Comparison of ENCODE assay signal across 9 mouse cellular contexts in the genomic region with DNA sequence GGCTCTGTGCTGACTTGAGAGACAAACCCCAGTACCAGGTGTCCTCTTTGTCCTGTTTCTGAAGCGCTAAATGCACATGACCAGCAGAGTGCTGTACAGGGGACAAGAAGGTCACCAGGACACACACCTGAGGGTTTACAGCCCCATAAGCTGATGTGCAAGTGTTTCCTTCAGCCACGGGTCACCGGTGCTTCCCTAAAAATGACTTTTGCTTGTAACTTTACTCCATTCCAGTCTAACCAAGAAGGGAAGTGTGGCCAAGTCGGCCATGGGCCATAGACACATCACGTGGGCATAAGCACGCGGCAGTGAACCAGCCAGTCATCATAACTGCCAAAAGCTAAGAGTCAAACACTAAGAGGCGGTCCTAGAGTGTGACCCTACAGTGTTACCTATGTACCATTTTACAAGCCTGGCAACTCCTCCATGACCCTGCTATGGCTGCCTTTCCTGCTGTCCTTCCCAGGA. TPM values are rescaled to one million over a fixed set of nuclear protein-coding genes. Genes with fewer than 3 reads are reported as not detected.
A peak's percentile ranks its signal among the peaks of the same experiment; 100 is the strongest.
DNase-seq lines count a peak whose midpoint lies in the region; ATAC-seq and TF ChIP-seq lines count a peak whose summit lies in the region.
"Had no signal": no experiment of that assay in that cellular context is flagged by ENCODE, and none has a peak within 500 bp of the region (broad histone marks: within the 10 kb centered on the region; RNA-seq: fewer than 3 reads in every experiment).

No protein-coding gene starts in this region.

- H3K9me3 ChIP-seq in heart, embryonic 11.5 days (replicated peaks; ENCODE audit: control insufficient read depth, low read length): no peaks in the 10 kb centered on the region
- H3K9me3 ChIP-seq in midbrain, embryonic 16.5 days (replicated peaks; ENCODE audit: control insufficient read depth, low read length, poor library complexity, severe bottlenecking): no peaks in the 10 kb centered on the region
- H3K9me3 ChIP-seq in midbrain, postnatal 0 days (ENCODE audit: low read length): no peaks in the 10 kb centered on the region
- H3K9me3 ChIP-seq in heart, embryonic 13.5 days: no peaks in the 10 kb centered on the region

- H3K4me1 ChIP-seq in heart, embryonic 11.5 days (ENCODE audit: control insufficient read depth, insufficient read depth, low read length): peaks cover 15% of the 10 kb centered on the region
- no peaks in the 10 kb centered on the region for H3K4me1 ChIP-seq in midbrain, embryonic 16.5 days (ENCODE audit: control insufficient read depth, insufficient read depth, low read length)
- H3K4me1 ChIP-seq in midbrain, postnatal 0 days (ENCODE audit: insufficient read depth, low read length): no peaks in the 10 kb centered on the region
- peaks cover 35% of the 10 kb centered on the region for H3K4me1 ChIP-seq in heart, embryonic 13.5 days

- H3K27ac ChIP-seq in heart, embryonic 11.5 days (ENCODE audit: low read depth, low read length): no peak overlapping the region
- no peak overlapping the region for H3K27ac ChIP-seq in midbrain, embryonic 16.5 days (ENCODE audit: low read length)
- no peak overlapping the region for H3K27ac ChIP-seq in midbrain, postnatal 0 days (ENCODE audit: low read depth, low read length)
- H3K27ac ChIP-seq in heart, embryonic 13.5 days (replicated peaks): peak overlapping the region; percentile 67

- no peak overlapping the region for H3K4me2 ChIP-seq in heart, embryonic 11.5 days
- no peak overlapping the region for H3K4me2 ChIP-seq in midbrain, embryonic 16.5 days (ENCODE audit: low read length)
- H3K4me2 ChIP-seq in midbrain, postnatal 0 days (ENCODE audit: low read depth, low read length, poor library complexity, severe bottlenecking): no peak overlapping the region
- H3K4me2 ChIP-seq in heart, embryonic 13.5 days: no peak overlapping the region

- no peaks in the 10 kb centered on the region for H3K27me3 ChIP-seq in heart, embryonic 11.5 days (ENCODE audit: control insufficient read depth, insufficient read depth, low read length)
- H3K27me3 ChIP-seq in midbrain, embryonic 16.5 days (ENCODE audit: control insufficient read depth, insufficient read depth, low read depth, low read length): no peaks in the 10 kb centered on the region
- no peaks in the 10 kb centered on the region for H3K27me3 ChIP-seq in midbrain, postnatal 0 days (ENCODE audit: insufficient read depth, low read length)
- no peaks in the 10 kb centered on the region for H3K27me3 ChIP-seq in heart, embryonic 13.5 days (replicated peaks)
- H3K27me3 ChIP-seq: Patski had no signal

- H3K4me3 ChIP-seq in heart, embryonic 11.5 days (ENCODE audit: low read depth, low read length): no peak overlapping the region
- no peak overlapping the region for H3K4me3 ChIP-seq in midbrain, embryonic 16.5 days (ENCODE audit: low read depth, low read length)
- H3K4me3 ChIP-seq in midbrain, postnatal 0 days (ENCODE audit: low read depth, low read length): no peak overlapping the region
- H3K4me3 ChIP-seq in heart, embryonic 13.5 days: no peak overlapping the region

- no peak overlapping the region for H3K9ac ChIP-seq in heart, embryonic 11.5 days (ENCODE audit: low read depth, low read length)
- H3K9ac ChIP-seq in midbrain, embryonic 16.5 days (ENCODE audit: low read depth, low read length): no peak overlapping the region
- H3K9ac ChIP-seq in midbrain, postnatal 0 days (replicated peaks; ENCODE audit: low read length, poor library complexity, severe bottlenecking): no peak overlapping the region
- no peak overlapping the region for H3K9ac ChIP-seq in heart, embryonic 13.5 days

- peaks cover 9% of the 10 kb centered on the region for H3K36me3 ChIP-seq in heart, embryonic 11.5 days (ENCODE audit: control insufficient read depth, insufficient read depth, low read length)
- no peaks in the 10 kb centered on the region for H3K36me3 ChIP-seq in midbrain, embryonic 16.5 days (ENCODE audit: control insufficient read depth, insufficient read depth, low read length)
- H3K36me3 ChIP-seq in midbrain, postnatal 0 days (ENCODE audit: insufficient read depth, low read length): no peaks in the 10 kb centered on the region
- peaks cover 75% of the 10 kb centered on the region for H3K36me3 ChIP-seq in heart, embryonic 13.5 days

- TF ChIP-seq CTCF in midbrain, postnatal 0 days (IDR thresholded peaks at IDR 0.05): no peak

- 89% methylated on average over 8 of the region's 8 CpGs for WGBS in heart, embryonic 11.5 days (ENCODE audit: insufficient replicate concordance)
- 91% methylated on average over 8 of the region's 8 CpGs for WGBS in midbrain, embryonic 16.5 days
- 94% methylated on average over 8 of the region's 8 CpGs for WGBS in midbrain, postnatal 0 days
- WGBS in heart, embryonic 13.5 days: 84% methylated on average over 8 of the region's 8 CpGs

- DNase-seq in heart, adult 9 months (ENCODE audit: low spot score in 2 of 2): peak; percentile 32 to 48
- no peak for DNase-seq in midbrain, postnatal 0 days (ENCODE audit: low spot score)
- peak; percentile 70 to 72 for DNase-seq in kidney, postnatal 36 days
- DNase-seq in right cerebral cortex, adult 2 months (ENCODE audit: low spot score in 2 of 2): no peak
- no peak for DNase-seq in cerebellum, postnatal 4 days (ENCODE audit: low spot score in 2 of 2)

- no peak for ATAC-seq in heart, embryonic 11.5 days (replicated peaks; ENCODE audit: insufficient number of reproducible peaks, low FRiP score, low TSS enrichment)
- 0 out of 2 replicates have a peak, but pooled peaks have one; percentile 12 for ATAC-seq in midbrain, embryonic 16.5 days
- no peak for ATAC-seq in midbrain, postnatal 0 days (ENCODE audit: low FRiP score)
- no peak for ATAC-seq in heart, embryonic 13.5 days (ENCODE audit: extremely low read depth, insufficient number of reproducible peaks, low FRiP score, low TSS enrichment)

RNA-seq across cellular contexts. Expression of a gene that starts 25.3 kb away (rescaled TPM):
- polyA plus RNA-seq in heart, embryonic 11.5 days (2014; fragmentation: Nextera tagmentation; extraction: Ambion mirVana): 142 and 174 TPM in 2 replicates
- polyA plus RNA-seq in midbrain, embryonic 16.5 days (2015; fragmentation: Nextera tagmentation; extraction: Ambion mirVana): 19.1 and 19.7 TPM in 2 replicates
- total RNA-seq in midbrain, postnatal 0 days (2014; rRNA removed): 18.9 and 21.5 TPM in 2 replicates
- polyA plus RNA-seq in midbrain, postnatal 0 days (2015; fragmentation: Nextera tagmentation; extraction: Ambion mirVana): 32.2 and 35.1 TPM in 2 replicates
- 138 and 145 TPM in 2 replicates for polyA plus RNA-seq in heart, embryonic 13.5 days (2015; fragmentation: Nextera tagmentation; extraction: Ambion mirVana)

RNA-seq across cellular contexts. Expression of a gene that starts 56.4 kb away (rescaled TPM):
- polyA plus RNA-seq in heart, embryonic 11.5 days (2014; fragmentation: Nextera tagmentation; extraction: Ambion mirVana): 8.1 and 8.4 TPM in 2 replicates
- polyA plus RNA-seq in midbrain, embryonic 16.5 days (2015; fragmentation: Nextera tagmentation; extraction: Ambion mirVana): 7.7 and 8.1 TPM in 2 replicates
- total RNA-seq in midbrain, postnatal 0 days (2014; rRNA removed): 15.2 and 17.6 TPM in 2 replicates
- 14.0 and 14.3 TPM in 2 replicates for polyA plus RNA-seq in midbrain, postnatal 0 days (2015; fragmentation: Nextera tagmentation; extraction: Ambion mirVana)
- polyA plus RNA-seq in heart, embryonic 13.5 days (2015; fragmentation: Nextera tagmentation; extraction: Ambion mirVana): 9.6 and 10.5 TPM in 2 replicates

Comparison
In these comparisons a context has a peak if more than half of its experiments do, and no peak if none do; other contexts are left out.
1. DNase-seq: peak in heart, adult 9 months (2 of 2) and kidney, postnatal 36 days (2 of 2); none in midbrain, postnatal 0 days (single experiment), right cerebral cortex, adult 2 months (0 of 2) and cerebellum, postnatal 4 days (0 of 2).